Mouse (Mus musculus) limb, embryonic 11.5 days (tissue): ENCODE measurements at regions not wholly inside any gene's neighbourhood (a gene's known extent, or its start where the extent isn't known, plus 50 kb on each side); places are given as distances from the start of the nearest gene placed in this dataset.

ENCODE experiments used
- ATAC-seq: fragments of 200-750 bp; cut with Nextera tagmentation; 2 replicates; pipeline ENCODE4 v1.8.0; 2017; ENCODE audit warnings: low read depth; ENCODE audit not compliant: insufficient number of reproducible peaks, low FRiP score, low TSS enrichment
- DNase-seq: peaks from one replicate; pipeline ENCODE4 v3.0.0-alpha.2; 2015; ENCODE audit warnings: low spot score
- H3K27ac ChIP-seq: fragments of 300-500 bp; sonication (generic); replicated peaks from 2 replicates; pipeline ENCODE4 v1.5.1; 2014; ENCODE audit warnings: low read depth, mild to moderate bottlenecking, low read length
- H3K27me3 ChIP-seq: fragments of 300-500 bp; sonication (generic); 2 replicates; pipeline ENCODE4 v1.6.1; 2014; ENCODE audit warnings: mild to moderate bottlenecking, low read length, mixed read lengths; ENCODE audit not compliant: control insufficient read depth, insufficient read depth
- H3K36me3 ChIP-seq: fragments of 300-500 bp; sonication (generic); 2 replicates; pipeline ENCODE4 v1.6.1; 2014; ENCODE audit warnings: mild to moderate bottlenecking, low read length, moderate library complexity, mixed read lengths; ENCODE audit not compliant: control insufficient read depth, insufficient read depth
- H3K4me1 ChIP-seq: fragments of 300-500 bp; sonication (generic); 2 replicates; pipeline ENCODE4 v1.6.1; 2014; ENCODE audit warnings: low read length, mixed read lengths; ENCODE audit not compliant: control insufficient read depth, insufficient read depth
- H3K4me2 ChIP-seq: fragments of 300-500 bp; sonication (generic); 2 replicates; pipeline ENCODE4 v1.6.1; 2014; ENCODE audit warnings: low read depth, mild to moderate bottlenecking, moderate library complexity; ENCODE audit not compliant: severe bottlenecking
- H3K4me3 ChIP-seq: fragments of 300-500 bp; sonication (generic); 2 replicates; pipeline ENCODE4 v1.5.1; 2014; ENCODE audit warnings: low read depth, low read length
- H3K9ac ChIP-seq: fragments of 300-500 bp; sonication (generic); 2 replicates; pipeline ENCODE4 v1.6.1; 2014; ENCODE audit warnings: mild to moderate bottlenecking, low read length
- H3K9me3 ChIP-seq: fragments of 300-500 bp; sonication (generic); 2 replicates; pipeline ENCODE4 v1.6.1; 2016; ENCODE audit warnings: low read length; ENCODE audit not compliant: control insufficient read depth
- WGBS: fragments of 180-500 bp; shearing (Covaris S2); extraction: QIAGEN DNeasy Blood & Tissue Kit; methylation state at CpG from one replicate; pipeline ENCODE4 v1.1.7; 2014; 5-methylcytosine and 5-hydroxymethylcytosine counted together

GRCm38 (mm10) chr14:85965139-85965538 lies 1175.9 kb downstream of the Diaph3 start:
- no peaks in the 10 kb centered on the region for H3K9me3 ChIP-seq
- H3K9ac ChIP-seq, result no peak overlapping the region
- no peaks in the 10 kb centered on the region for H3K27me3 ChIP-seq
- H3K27ac ChIP-seq, result no peak overlapping the region
- H3K4me2 ChIP-seq, result no peak overlapping the region
- DNase-seq (no peak), ATAC-seq (no peak)
- H3K36me3 ChIP-seq, result no peaks in the 10 kb centered on the region
- H3K4me3 ChIP-seq, result no peak overlapping the region
- 61% methylated on average over 2 of the region's 2 CpGs for WGBS
- no peaks in the 10 kb centered on the region for H3K4me1 ChIP-seq

GRCm38 (mm10) chr14:85945707-85946313 lies 1195.2 kb downstream of the Diaph3 start:
- H3K4me1 ChIP-seq, result no peaks in the 10 kb centered on the region
- H3K9me3 ChIP-seq, result no peaks in the 10 kb centered on the region
- WGBS, result 86% methylated on average over 3 of the region's 3 CpGs
- H3K27ac ChIP-seq, result no peak overlapping the region
- ATAC-seq (no peak), DNase-seq (no peak)
- no peaks in the 10 kb centered on the region for H3K36me3 ChIP-seq
- no peak overlapping the region for H3K4me3 ChIP-seq
- H3K4me2 ChIP-seq, result no peak overlapping the region
- H3K27me3 ChIP-seq, result no peaks in the 10 kb centered on the region
- no peak overlapping the region for H3K9ac ChIP-seq

GRCm38 (mm10) chr14:85942792-85943191 lies 1198.2 kb downstream of the Diaph3 start:
- WGBS, result 84% methylated on average over 4 of the region's 4 CpGs
- DNase-seq (no peak), ATAC-seq (no peak)
- Histone ChIP-seq H3K4me1 (no peaks in the 10 kb centered on the region), H3K4me2 (no peak overlapping the region), H3K27me3 (no peaks in the 10 kb centered on the region), H3K4me3 (no peak overlapping the region), H3K9ac (no peak overlapping the region), H3K27ac (no peak overlapping the region), H3K9me3 (no peaks in the 10 kb centered on the region), H3K36me3 (no peaks in the 10 kb centered on the region)

- no peak overlapping the region for H3K4me2 ChIP-seq
- no peaks in the 10 kb centered on the region for H3K4me1 ChIP-seq
- 89% methylated on average over 1 of the region's 1 CpGs for WGBS
- H3K9me3 ChIP-seq, result no peaks in the 10 kb centered on the region
- no peaks in the 10 kb centered on the region for H3K36me3 ChIP-seq
- H3K9ac ChIP-seq, result no peak overlapping the region
- DNase-seq (no peak), ATAC-seq (no peak)
- H3K4me3 ChIP-seq, result no peak overlapping the region
- H3K27me3 ChIP-seq, result no peaks in the 10 kb centered on the region
- H3K27ac ChIP-seq, result no peak overlapping the region
Observed at GRCm38 (mm10) chr14:85940585-85940984, 1200.5 kb downstream of the Diaph3 start.

- no peaks in the 10 kb centered on the region for H3K27me3 ChIP-seq
- H3K9me3 ChIP-seq, result no peaks in the 10 kb centered on the region
- no peaks in the 10 kb centered on the region for H3K4me1 ChIP-seq
- no peak overlapping the region for H3K4me2 ChIP-seq
- DNase-seq (no peak), ATAC-seq (no peak)
- H3K36me3 ChIP-seq, result no peaks in the 10 kb centered on the region
- no peak overlapping the region for H3K9ac ChIP-seq
- 84% methylated on average over 2 of the region's 2 CpGs for WGBS
- no peak overlapping the region for H3K4me3 ChIP-seq
- H3K27ac ChIP-seq, result no peak overlapping the region
Observed at GRCm38 (mm10) chr14:85935091-85935490, 1205.9 kb downstream of the Diaph3 start.

- Histone ChIP-seq H3K27me3 (no peaks in the 10 kb centered on the region), H3K4me3 (no peak overlapping the region), H3K9me3 (no peaks in the 10 kb centered on the region), H3K4me1 (no peaks in the 10 kb centered on the region), H3K9ac (no peak overlapping the region), H3K27ac (no peak overlapping the region), H3K4me2 (no peak overlapping the region), H3K36me3 (no peaks in the 10 kb centered on the region)
- DNase-seq (no peak), ATAC-seq (no peak)
- 71% methylated on average over 5 of the region's 5 CpGs for WGBS
Observed at GRCm38 (mm10) chr14:85930387-85930786, 1210.6 kb downstream of the Diaph3 start.

GRCm38 (mm10) chr14:85918894-85919293 lies 1222.1 kb downstream of the Diaph3 start:
- Histone ChIP-seq H3K4me1 (no peaks in the 10 kb centered on the region), H3K9me3 (no peaks in the 10 kb centered on the region), H3K27ac (no peak overlapping the region), H3K27me3 (no peaks in the 10 kb centered on the region), H3K4me3 (no peak overlapping the region), H3K4me2 (no peak overlapping the region), H3K9ac (no peak overlapping the region), H3K36me3 (no peaks in the 10 kb centered on the region)
- DNase-seq (no peak), ATAC-seq (no peak)
- WGBS, result 88% methylated on average over 4 of the region's 4 CpGs

- Histone ChIP-seq H3K27me3 (no peaks in the 10 kb centered on the region), H3K4me2 (no peak overlapping the region), H3K27ac (no peak overlapping the region), H3K9ac (no peak overlapping the region), H3K4me1 (no peaks in the 10 kb centered on the region), H3K9me3 (no peaks in the 10 kb centered on the region), H3K36me3 (no peaks in the 10 kb centered on the region), H3K4me3 (no peak overlapping the region)
- 94% methylated on average over 2 of the region's 2 CpGs for WGBS
- DNase-seq, result no peak
- no peak for ATAC-seq
Observed at GRCm38 (mm10) chr14:85915761-85916160, 1225.3 kb downstream of the Diaph3 start.

- H3K4me1 ChIP-seq, result no peaks in the 10 kb centered on the region
- ATAC-seq, result no peak
- no peak overlapping the region for H3K4me2 ChIP-seq
- H3K9me3 ChIP-seq, result no peaks in the 10 kb centered on the region
- H3K4me3 ChIP-seq, result no peak overlapping the region
- no peaks in the 10 kb centered on the region for H3K36me3 ChIP-seq
- H3K27me3 ChIP-seq, result no peaks in the 10 kb centered on the region
- H3K9ac ChIP-seq, result no peak overlapping the region
- DNase-seq, result no peak
- WGBS, result 84% methylated on average over 1 of the region's 1 CpGs
- no peak overlapping the region for H3K27ac ChIP-seq
Observed at GRCm38 (mm10) chr14:85897890-85898289, 1243.1 kb downstream of the Diaph3 start.
